Comparison of ENCODE assay signal across 13 mouse cellular contexts in the genomic region with DNA sequence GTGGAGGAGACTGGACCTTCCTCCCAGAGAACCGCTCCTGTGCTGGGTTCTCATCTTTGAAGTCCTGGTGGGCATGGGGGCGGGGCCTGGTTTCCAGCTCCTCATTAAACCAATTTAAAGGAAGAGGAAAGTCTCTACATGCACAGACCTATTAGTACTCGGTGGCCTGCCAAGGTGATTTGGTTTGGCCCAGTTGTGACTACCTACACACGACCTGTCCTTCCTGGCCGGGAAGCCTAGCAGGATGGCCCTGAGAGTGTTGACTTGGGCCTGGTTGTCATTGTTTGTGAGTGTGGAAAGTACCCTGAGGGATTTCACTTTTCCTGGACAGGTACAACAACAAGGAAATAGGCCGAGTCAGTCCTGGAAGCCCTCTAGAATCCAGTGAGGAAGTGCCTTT.
DNase-seq lines count a peak whose midpoint lies in the region; ATAC-seq and TF ChIP-seq lines count a peak whose summit lies in the region.
"Had no signal": no experiment of that assay in that cellular context is flagged by ENCODE, and none has a peak within 500 bp of the region (broad histone marks: within the 10 kb centered on the region; RNA-seq: fewer than 3 reads in every experiment).

No protein-coding gene starts in this region.

- peaks cover 76% of the 10 kb centered on the region for H3K4me1 ChIP-seq in kidney, embryonic 14.5 days (ENCODE audit: control insufficient read depth, insufficient read depth, low read length)
- peaks cover 28% of the 10 kb centered on the region for H3K4me1 ChIP-seq in ES-Bruce4 (ENCODE audit: control insufficient read depth, insufficient read depth, low read length)
- peaks cover 73% of the 10 kb centered on the region for H3K4me1 ChIP-seq in bone marrow macrophage, adult 2 months (ENCODE audit: control insufficient read depth, insufficient read depth, low read length)
- H3K4me1 ChIP-seq in intestine, embryonic 16.5 days (ENCODE audit: control insufficient read depth, insufficient read depth, low read length), result peaks cover 67% of the 10 kb centered on the region

- no peak overlapping the region for H3K4me2 ChIP-seq in kidney, embryonic 14.5 days (replicated peaks; ENCODE audit: low read depth, low read length)
- H3K4me2 ChIP-seq in intestine, embryonic 16.5 days (ENCODE audit: low read depth, low read length), result no peak overlapping the region
- H3K4me2 ChIP-seq: embryonic facial prominence, embryonic 12.5 days had no signal

- TF ChIP-seq EP300 in ES-Bruce4 (IDR thresholded peaks at IDR 0.05; ENCODE audit: insufficient read depth, low read depth, low read length), result no peak

- ATAC-seq in kidney, embryonic 14.5 days (ENCODE audit: low FRiP score, low TSS enrichment), result no peak
- ATAC-seq in intestine, embryonic 16.5 days, result no peak

- no peaks in the 10 kb centered on the region for H3K9me3 ChIP-seq in kidney, embryonic 14.5 days (ENCODE audit: control insufficient read depth, low read length)
- H3K9me3 ChIP-seq in ES-Bruce4 (replicated peaks; ENCODE audit: control insufficient read depth, insufficient read depth, low read length, poor library complexity, severe bottlenecking), result no peaks in the 10 kb centered on the region
- H3K9me3 ChIP-seq in intestine, embryonic 16.5 days (ENCODE audit: control insufficient read depth, low read length), result no peaks in the 10 kb centered on the region
- H3K9me3 ChIP-seq: embryonic facial prominence, embryonic 12.5 days had no signal

- TF ChIP-seq POLR2A in ES-Bruce4 (IDR thresholded peaks at IDR 0.05; ENCODE audit: insufficient read depth, low read length), result no peak
- no peak for TF ChIP-seq POLR2A in bone marrow macrophage, adult 2 months (IDR thresholded peaks at IDR 0.05; ENCODE audit: borderline replicate concordance, low read depth, low read length)

- no peak overlapping the region for H3K9ac ChIP-seq in kidney, embryonic 14.5 days (ENCODE audit: low read depth, low read length)
- no peak overlapping the region for H3K9ac ChIP-seq in ES-Bruce4 (ENCODE audit: low read depth, poor library complexity, severe bottlenecking)
- H3K9ac ChIP-seq in intestine, embryonic 16.5 days (ENCODE audit: low read depth, low read length), result no peak overlapping the region
- H3K9ac ChIP-seq: embryonic facial prominence, embryonic 12.5 days had no signal

- no peak overlapping the region for H3K4me3 ChIP-seq in kidney, embryonic 14.5 days (ENCODE audit: low read length)
- no peak overlapping the region for H3K4me3 ChIP-seq in ES-Bruce4 (ENCODE audit: low read depth, low read length)
- H3K4me3 ChIP-seq in bone marrow macrophage, adult 2 months (ENCODE audit: insufficient read depth, low read length), result no peak overlapping the region
- no peak overlapping the region for H3K4me3 ChIP-seq in intestine, embryonic 16.5 days (ENCODE audit: low read length)
- H3K4me3 ChIP-seq: embryonic facial prominence, embryonic 12.5 days; left cerebral cortex, adult 2 months had no signal

- H3K27ac ChIP-seq in kidney, embryonic 14.5 days (ENCODE audit: low read depth, low read length), result peak overlapping the region; percentile 76; the same call in 1 of the 2 replicates
- peak overlapping the region; percentile 39; the same call in 1 of the 2 replicates for H3K27ac ChIP-seq in ES-Bruce4 (ENCODE audit: insufficient read depth, low read length)
- peak overlapping the region; percentile 68 for H3K27ac ChIP-seq in bone marrow macrophage, adult 2 months (ENCODE audit: insufficient read depth, low read depth, low read length)
- peak overlapping the region; percentile 85 for H3K27ac ChIP-seq in intestine, embryonic 16.5 days (ENCODE audit: low read length)
- H3K27ac ChIP-seq: embryonic facial prominence, embryonic 12.5 days; left cerebral cortex, adult 2 months had no signal

- H3K36me3 ChIP-seq in kidney, embryonic 14.5 days (ENCODE audit: control insufficient read depth, insufficient read depth, low read length), result no peaks in the 10 kb centered on the region
- H3K36me3 ChIP-seq in ES-Bruce4 (ENCODE audit: control insufficient read depth, insufficient read depth, low read length, poor library complexity, severe bottlenecking), result no peaks in the 10 kb centered on the region
- H3K36me3 ChIP-seq in intestine, embryonic 16.5 days (ENCODE audit: control insufficient read depth, insufficient read depth, low read length), result no peaks in the 10 kb centered on the region
- H3K36me3 ChIP-seq: embryonic facial prominence, embryonic 12.5 days had no signal

- no peaks in the 10 kb centered on the region for H3K27me3 ChIP-seq in kidney, embryonic 14.5 days (ENCODE audit: control insufficient read depth, insufficient read depth, low read length)
- no peaks in the 10 kb centered on the region for H3K27me3 ChIP-seq in ES-Bruce4 (ENCODE audit: control insufficient read depth, insufficient read depth, low read length, poor library complexity, severe bottlenecking)
- H3K27me3 ChIP-seq in intestine, embryonic 16.5 days (replicated peaks; ENCODE audit: control insufficient read depth, insufficient read depth, low read length), result no peaks in the 10 kb centered on the region
- H3K27me3 ChIP-seq: embryonic facial prominence, embryonic 12.5 days had no signal

- 49% methylated on average over 6 of the region's 6 CpGs for WGBS in kidney, embryonic 14.5 days
- WGBS in intestine, embryonic 16.5 days, result 71% methylated on average over 6 of the region's 6 CpGs

- no peak for TF ChIP-seq CTCF in ES-Bruce4 (IDR thresholded peaks at IDR 0.05; ENCODE audit: low read depth, low read length)
- no peak for TF ChIP-seq CTCF in bone marrow macrophage, adult 2 months (IDR thresholded peaks at IDR 0.05; ENCODE audit: low read depth, low read length)

- DNase-seq in kidney, adult 11 months, result no peak
- no peak for DNase-seq in left cerebral cortex, adult 11 months (ENCODE audit: low spot score)
- DNase-seq in adrenal gland, postnatal 14 days, result no peak
- no peak for DNase-seq in urinary bladder, postnatal 4 days (ENCODE audit: low spot score in 2 of 2)
- DNase-seq: cerebellum, adult 9-10 months; lung, adult 18-20 months; right cerebral cortex, postnatal 4 days had no signal
